Mouse (Mus musculus) layer of hippocampus, adult 9-10 months (tissue): ENCODE measurements around the gene Olfr168.
"Not testable (repeated sequence)": the region's sequence is repeated elsewhere in the genome, so short reads cannot be mapped to it uniquely, and the experiment has no call there.

ENCODE experiments used
- DNase-seq: peaks from one replicate; pipeline ENCODE4 v3.0.0; 2022; ENCODE audit warnings: low spot score

Gene Olfr168

DNA sequence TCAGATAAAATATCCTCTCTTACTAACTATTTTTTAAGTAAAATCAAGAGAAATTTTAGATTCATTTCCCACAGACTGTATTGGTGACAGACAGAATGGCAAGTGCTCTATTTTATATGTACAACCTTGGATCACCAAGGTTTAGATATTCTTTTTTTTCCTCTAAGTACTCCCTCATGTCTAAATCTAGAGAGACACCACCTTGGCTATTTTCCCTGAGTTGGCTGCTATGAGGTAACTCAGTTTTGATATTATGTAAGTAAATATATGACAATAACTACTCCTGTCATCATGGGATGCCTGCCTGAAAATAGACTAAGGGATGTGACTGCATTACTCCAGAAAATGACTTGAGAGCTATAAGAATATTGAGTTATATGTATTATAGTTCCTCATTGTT is at the start of gene Olfr168:
TSS of gene Olfr168 (minus strand) at position 101 of the 400 bp plus-strand sequence.
- no peak for DNase-seq

DNA sequence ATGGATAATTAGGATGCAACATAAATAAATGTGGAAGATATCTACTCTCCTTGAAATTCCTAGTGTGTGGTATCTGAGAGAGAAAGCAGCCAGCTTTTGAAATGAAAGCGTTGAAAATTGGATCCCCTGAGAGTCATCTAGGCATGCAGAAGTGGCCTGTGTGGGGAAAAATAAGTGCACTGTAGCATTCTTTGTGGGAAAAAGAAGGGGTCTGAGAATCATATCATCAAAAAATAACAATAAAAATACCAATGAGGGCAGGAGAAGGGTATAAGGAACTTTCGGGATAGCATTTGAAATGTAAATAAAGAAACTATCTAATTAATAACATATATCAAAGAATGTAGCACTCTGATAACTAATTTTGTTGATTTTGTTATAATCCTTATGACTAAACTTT is 36.4 kb upstream of the Olfr168 start, which contains the start of gene Olfr169:
TSS of gene Olfr169 (minus strand) at position 101 of the 400 bp plus-strand sequence.
- not testable (repeated sequence) for DNase-seq

DNA sequence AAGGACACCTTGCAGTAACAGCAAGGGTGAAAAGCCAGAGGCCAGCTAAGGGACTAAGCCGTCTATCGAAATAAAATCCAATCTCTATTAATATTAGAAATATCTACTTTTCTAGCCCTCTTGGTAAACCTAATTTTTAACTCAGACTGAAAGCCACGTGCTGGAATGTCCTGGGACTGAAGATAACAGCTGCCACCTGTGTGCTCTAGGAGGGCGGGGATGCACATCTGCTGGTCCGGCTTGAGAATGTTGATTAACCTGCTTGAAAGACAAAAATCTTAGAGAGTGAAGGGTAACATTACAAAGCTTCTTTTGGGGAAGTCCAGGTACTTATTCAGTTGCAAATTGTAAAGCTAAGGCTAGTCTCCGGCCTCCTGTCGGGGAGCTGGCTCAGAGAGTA is 18.1 kb upstream of the Olfr168 start:
- DNase-seq: not testable (repeated sequence)

GRCm38 (mm10) chr16:19552246-19552645 is 16.9 kb upstream of the Olfr168 start:
- not testable (repeated sequence) for DNase-seq

- DNase-seq: no peak
Observed at GRCm38 (mm10) chr16:19522166-19522565, 13.2 kb downstream of the Olfr168 start, which contains the start of gene Olfr167. Gene Olfr167, minus strand, starts transcription at chr16:19522266.

- DNase-seq: no peak
Observed at GRCm38 (mm10) chr16:19483394-19483793, 52.0 kb downstream of the Olfr168 start, which contains the start of gene Olfr166. Gene Olfr166, plus strand, starts transcription at chr16:19483694.
